Mouse (Mus musculus) left cerebral cortex, adult 9 months (tissue): Measurements from ENCODE around the gene Zeb2.
"Not testable (repeated sequence)": the region's sequence is repeated elsewhere in the genome, so short reads cannot be mapped to it uniquely, and the experiment has no call there.

Source experiments
- DNase-seq, 2 experiments: peaks; one replicate each; pipeline ENCODE4 v3.0.0; 2022; ENCODE audit warnings: low spot score in 2 of 2

Gene Zeb2

GRCm38 (mm10) chr2:45112021-45112747 lies 5.0 kb downstream of the Zeb2 start:
- DNase-seq = no peak

- not testable (repeated sequence) for DNase-seq
Observed at GRCm38 (mm10) chr2:45111571-45111970, 5.6 kb downstream of the Zeb2 start.

- DNase-seq = no peak
Observed at GRCm38 (mm10) chr2:45110757-45111411, 6.3 kb downstream of the Zeb2 start.

- peak in 1 of 2 experiments; percentile 32 for DNase-seq
Observed at GRCm38 (mm10) chr2:45109951-45110756, 7.0 kb downstream of the Zeb2 start.

- DNase-seq = no peak
Observed at GRCm38 (mm10) chr2:45109161-45109950, 7.8 kb downstream of the Zeb2 start.

GRCm38 (mm10) chr2:45108521-45109091 lies 8.6 kb downstream of the Zeb2 start:
- DNase-seq = no peak

GRCm38 (mm10) chr2:45107555-45107954 lies 9.6 kb downstream of the Zeb2 start:
- DNase-seq = no peak

- DNase-seq = no peak
Observed at GRCm38 (mm10) chr2:45105922-45106851, 11.0 kb downstream of the Zeb2 start.

- DNase-seq = no peak
Observed at GRCm38 (mm10) chr2:45105281-45105721, 11.9 kb downstream of the Zeb2 start.

- DNase-seq = no peak
Observed at GRCm38 (mm10) chr2:45104511-45105055, 12.6 kb downstream of the Zeb2 start.

GRCm38 (mm10) chr2:45104066-45104465 lies 13.1 kb downstream of the Zeb2 start:
- no peak for DNase-seq

GRCm38 (mm10) chr2:45103021-45103983 lies 13.9 kb downstream of the Zeb2 start:
- no peak for DNase-seq

GRCm38 (mm10) chr2:45102191-45102638 lies 15.0 kb downstream of the Zeb2 start:
- DNase-seq = no peak

GRCm38 (mm10) chr2:45101586-45101985 lies 15.6 kb downstream of the Zeb2 start:
- DNase-seq = no peak

GRCm38 (mm10) chr2:45101040-45101439 lies 16.2 kb downstream of the Zeb2 start:
- DNase-seq = no peak

- DNase-seq = no peak
Observed at GRCm38 (mm10) chr2:45100628-45101027, 16.6 kb downstream of the Zeb2 start.

- no peak for DNase-seq
Observed at GRCm38 (mm10) chr2:45100017-45100416, 17.2 kb downstream of the Zeb2 start.

- DNase-seq = no peak
Observed at GRCm38 (mm10) chr2:45099081-45099480, 18.1 kb downstream of the Zeb2 start.

- DNase-seq = no peak
Observed at GRCm38 (mm10) chr2:45097969-45098368, 19.2 kb downstream of the Zeb2 start.
